Mouse (Mus musculus) kidney, postnatal 0 days (tissue): Measurements from ENCODE around the gene Hbp1. TPM values are rescaled to one million over a fixed set of nuclear protein-coding genes. Genes with fewer than 3 reads are reported as not detected.

Experiments used
- ATAC-seq: fragments of 200-750 bp; cut with Nextera tagmentation; replicated peaks from 2 replicates; pipeline ENCODE4 v1.8.0; 2017; ENCODE audit warnings: low read depth, moderate number of reproducible peaks, moderate TSS enrichment, moderate library complexity; ENCODE audit not compliant: low FRiP score
- DNase-seq: peaks from one replicate; pipeline ENCODE4 v3.0.0-alpha.2; 2016; ENCODE audit warnings: low spot score
- H3K27ac ChIP-seq: fragments of 300-500 bp; sonication (generic); 2 replicates; pipeline ENCODE4 v1.5.1; 2014; ENCODE audit warnings: mild to moderate bottlenecking
- H3K27me3 ChIP-seq: fragments of 300-500 bp; sonication (generic); 2 replicates; pipeline ENCODE4 v1.6.1; 2014; ENCODE audit warnings: low read length, mixed read lengths; ENCODE audit not compliant: insufficient read depth
- H3K36me3 ChIP-seq: fragments of 300-500 bp; sonication (generic); 2 replicates; pipeline ENCODE4 v1.6.1; 2014; ENCODE audit warnings: low read length, mixed read lengths; ENCODE audit not compliant: insufficient read depth
- H3K4me1 ChIP-seq: fragments of 300-500 bp; sonication (generic); replicated peaks from 2 replicates; pipeline ENCODE4 v1.6.1; 2014; ENCODE audit warnings: antibody characterized with exemption, low read length, mixed read lengths; ENCODE audit not compliant: insufficient read depth
- H3K4me2 ChIP-seq: fragments of 300-500 bp; sonication (generic); 2 replicates; pipeline ENCODE4 v1.6.1; 2014; ENCODE audit warnings: mild to moderate bottlenecking, low read length, moderate library complexity, mixed read lengths
- H3K4me3 ChIP-seq: fragments of 300-500 bp; sonication (generic); replicated peaks from 2 replicates; pipeline ENCODE4 v1.5.1; 2014; ENCODE audit warnings: low read depth, low read length
- H3K9ac ChIP-seq: fragments of 300-500 bp; sonication (generic); 2 replicates; pipeline ENCODE4 v1.6.1; 2014; ENCODE audit warnings: low read depth, low read length
- H3K9me3 ChIP-seq: fragments of 300-500 bp; sonication (generic); replicated peaks from 2 replicates; pipeline ENCODE4 v1.6.1; 2016; ENCODE audit warnings: low read length, inconsistent platforms, mixed read lengths
- CTCF ChIP-seq: IDR thresholded peaks from 2 replicates; pipeline ENCODE4 v1.5.1; 2016; ENCODE audit warnings: antibody characterized with exemption, low read depth, mild to moderate bottlenecking, moderate library complexity
- WGBS: fragments of 180-500 bp; shearing (Covaris S2); extraction: QIAGEN DNeasy Blood & Tissue Kit; methylation state at CpG from one replicate; pipeline ENCODE4 v1.1.7; 2014; 5-methylcytosine and 5-hydroxymethylcytosine counted together
- polyA plus RNA-seq: library from polyadenylated mRNA; unstranded; fragments of >200 nt; fragmentation: Nextera tagmentation; extraction: Ambion mirVana; gene quantifications from 2 replicates; pipeline ENCODE4 v1.2.1, GENCODE M21; 2015

The Hbp1 gene
- polyA plus RNA-seq, 1 experiment from 2014 or later = 119 TPM

DNA sequence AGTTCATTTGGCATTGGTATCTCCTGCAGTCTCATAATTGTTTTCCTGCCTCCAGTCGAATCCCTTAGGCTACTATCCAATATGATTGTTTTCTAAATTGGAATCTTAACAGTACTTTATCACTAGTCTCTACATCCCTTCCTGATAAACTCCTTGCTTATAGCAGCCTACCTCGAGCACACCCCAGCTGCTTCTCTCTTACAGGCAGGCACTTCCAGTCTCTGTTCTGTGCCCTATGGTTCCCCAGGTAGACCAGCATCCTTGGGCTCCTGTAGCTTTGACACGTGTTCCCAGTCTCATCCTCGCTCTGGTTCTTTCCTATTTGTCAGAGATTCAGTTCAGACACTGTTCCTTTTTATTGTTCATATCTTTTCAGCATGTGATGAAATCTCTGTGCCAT lies 66.0 kb downstream of the Hbp1 start:
- no peak for ATAC-seq

DNA sequence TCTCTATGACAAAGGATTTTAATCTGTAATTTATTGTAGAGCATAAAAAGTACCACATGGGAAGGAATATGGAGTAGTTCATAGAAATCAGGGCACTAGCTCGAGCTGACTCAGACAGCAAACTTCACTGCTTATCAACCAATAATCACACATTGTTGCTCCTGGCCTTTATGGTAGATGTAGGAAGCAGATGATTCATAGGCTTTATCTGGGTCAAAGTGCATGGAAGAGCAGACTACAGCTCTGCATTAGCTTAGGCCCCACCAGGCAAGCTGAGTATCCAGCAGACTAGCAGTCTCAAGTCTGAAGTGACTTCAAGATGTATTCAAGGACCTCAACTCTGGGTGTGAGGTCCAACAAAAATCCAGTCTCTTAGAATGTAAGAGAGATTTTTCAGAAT lies 67.6 kb downstream of the Hbp1 start:
- Histone ChIP-seq H3K4me2 (no peak overlapping the region), H3K4me3 (no peak overlapping the region), H3K27ac (no peak overlapping the region), H3K4me1 (no peaks in the 10 kb centered on the region), H3K36me3 (peaks cover 4% of the 10 kb centered on the region; the same call in 1 of the 2 replicates), H3K9ac (no peak overlapping the region), H3K9me3 (no peaks in the 10 kb centered on the region; the same call in 1 of the 2 replicates), H3K27me3 (no peaks in the 10 kb centered on the region)
- no peak for ATAC-seq
- WGBS = 61% methylated on average over 1 of the region's 1 CpGs
- no peak for TF ChIP-seq CTCF
- no peak for DNase-seq

More for the DNA sequence above, 66.0 kb downstream of the Hbp1 start:
- H3K4me2 ChIP-seq = no peak overlapping the region
- no peaks in the 10 kb centered on the region; the same call in 1 of the 2 replicates for H3K9me3 ChIP-seq
- H3K36me3 ChIP-seq = peaks cover 4% of the 10 kb centered on the region; the same call in 1 of the 2 replicates
- H3K27ac ChIP-seq = no peak overlapping the region
- H3K4me1 ChIP-seq = no peaks in the 10 kb centered on the region
- no peaks in the 10 kb centered on the region for H3K27me3 ChIP-seq
- H3K9ac ChIP-seq = no peak overlapping the region
- no peak overlapping the region for H3K4me3 ChIP-seq
- DNase-seq = no peak
- 89% methylated on average over 4 of the region's 4 CpGs for WGBS
- no peak for TF ChIP-seq CTCF

DNA sequence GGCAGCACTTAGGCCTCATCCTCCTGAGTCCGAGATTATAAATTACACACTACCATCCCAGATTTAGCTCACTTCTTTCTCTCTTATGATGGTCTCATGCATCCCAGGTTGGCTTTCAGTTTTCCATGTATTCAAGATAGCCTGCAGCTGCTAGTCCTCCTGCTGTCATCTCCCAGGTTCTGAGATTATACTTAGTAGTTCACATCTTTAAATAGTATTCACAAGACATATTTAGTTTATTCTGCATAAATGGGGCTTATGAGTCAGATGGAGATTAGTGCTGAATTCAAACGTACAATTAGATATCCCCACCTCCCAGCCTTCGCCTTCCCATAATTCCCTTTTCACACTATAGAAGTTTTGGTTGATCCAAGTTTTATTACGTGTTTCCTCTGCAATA lies 73.6 kb downstream of the Hbp1 start:
- Histone ChIP-seq H3K36me3 (no peaks in the 10 kb centered on the region), H3K4me2 (no peak overlapping the region), H3K4me1 (no peaks in the 10 kb centered on the region), H3K27me3 (no peaks in the 10 kb centered on the region), H3K9me3 (no peaks in the 10 kb centered on the region), H3K27ac (no peak overlapping the region), H3K4me3 (no peak overlapping the region), H3K9ac (no peak overlapping the region)
- ATAC-seq = no peak
- DNase-seq = no peak
- WGBS = 88% methylated on average over 4 of the region's 4 CpGs
- no peak for TF ChIP-seq CTCF

Other genes starting within 250 kb of the Hbp1 start
- gene Gpr22, start 236.6 kb downstream of the Hbp1 start, polyA plus RNA-seq = 0.25 and 0.45 TPM in 2 replicates
- 13.0 and 13.8 TPM in 2 replicates for gene Prkar2b, start 110.8 kb upstream of the Hbp1 start, polyA plus RNA-seq